Mouse (Mus musculus) thymus, adult 2 months (tissue): ENCODE results near the gene Sit1. TPM values are rescaled to one million over a fixed set of nuclear protein-coding genes. Genes with fewer than 3 reads are reported as not detected.

ENCODE experiments used
- DNase-seq: peaks from one replicate; pipeline ENCODE4 v3.0.0; 2021
- H3K27ac ChIP-seq: fragments of 200-500 bp; 2 replicates; pipeline ENCODE4 v1.5.1; 2012; ENCODE audit warnings: low read length, control low read depth; ENCODE audit not compliant: control insufficient read depth, insufficient read depth
- H3K27me3 ChIP-seq: fragments of 200-500 bp; 2 replicates; pipeline ENCODE4 v1.6.1; 2012; ENCODE audit warnings: mild to moderate bottlenecking, low read length, moderate library complexity, mixed read lengths; ENCODE audit not compliant: control insufficient read depth, insufficient read depth
- H3K36me3 ChIP-seq: fragments of 200-500 bp; 2 replicates; pipeline ENCODE4 v1.6.1; 2012; ENCODE audit warnings: mild to moderate bottlenecking, low read length, moderate library complexity; ENCODE audit not compliant: control insufficient read depth, insufficient read depth
- H3K4me1 ChIP-seq: fragments of 200-500 bp; replicated peaks from 2 replicates; pipeline ENCODE4 v1.6.1; 2012; ENCODE audit warnings: low read length; ENCODE audit not compliant: control insufficient read depth, insufficient read depth
- H3K4me3 ChIP-seq: fragments of 200-500 bp; 2 replicates; pipeline ENCODE4 v1.5.1; 2012; ENCODE audit warnings: mild to moderate bottlenecking, low read length, control low read depth, moderate library complexity; ENCODE audit not compliant: control insufficient read depth, insufficient read depth
- CTCF ChIP-seq: fragments of 200-500 bp; IDR thresholded peaks from 2 replicates; pipeline ENCODE4 v1.5.1; 2012; ENCODE audit warnings: mild to moderate bottlenecking, control low read depth, low read length, moderate library complexity, borderline replicate concordance; ENCODE audit not compliant: control insufficient read depth, poor library complexity, insufficient read depth; ENCODE audit errors: extremely low read depth
- POLR2A ChIP-seq: fragments of 200-500 bp; IDR thresholded peaks from 2 replicates; pipeline ENCODE4 v1.6.1; 2012; ENCODE audit warnings: mild to moderate bottlenecking, low read length, control low read depth, moderate library complexity; ENCODE audit not compliant: control insufficient read depth, poor library complexity, insufficient read depth; ENCODE audit errors: extremely low read depth
- WGBS: fragments of 180-500 bp; shearing (Covaris S2); methylation state at CpG from one replicate; pipeline ENCODE4 v1.1.7; 2018; 5-methylcytosine and 5-hydroxymethylcytosine counted together
- polyA plus RNA-seq: library from polyadenylated mRNA; depleted of rRNA; stranded (reverse); fragments of >200 nt; gene quantifications from 2 replicates; pipeline ENCODE4 v1.2.3, GENCODE M21; 2012

The Sit1 gene
- polyA plus RNA-seq, 1 experiment: 239 TPM

- Histone ChIP-seq H3K27ac (no peak overlapping the region), H3K36me3 (no peaks in the 10 kb centered on the region), H3K4me3 (no peak overlapping the region), H3K4me1 (peaks cover 24% of the 10 kb centered on the region), H3K27me3 (no peaks in the 10 kb centered on the region)
- WGBS: 91% methylated on average over 2 of the region's 2 CpGs
- TF ChIP-seq CTCF (no peak), POLR2A (no peak)
- no peak for DNase-seq
These were observed 19.5 kb upstream of the Sit1 start for GRCm38 (mm10) chr4:43503041-43503440.

DNA sequence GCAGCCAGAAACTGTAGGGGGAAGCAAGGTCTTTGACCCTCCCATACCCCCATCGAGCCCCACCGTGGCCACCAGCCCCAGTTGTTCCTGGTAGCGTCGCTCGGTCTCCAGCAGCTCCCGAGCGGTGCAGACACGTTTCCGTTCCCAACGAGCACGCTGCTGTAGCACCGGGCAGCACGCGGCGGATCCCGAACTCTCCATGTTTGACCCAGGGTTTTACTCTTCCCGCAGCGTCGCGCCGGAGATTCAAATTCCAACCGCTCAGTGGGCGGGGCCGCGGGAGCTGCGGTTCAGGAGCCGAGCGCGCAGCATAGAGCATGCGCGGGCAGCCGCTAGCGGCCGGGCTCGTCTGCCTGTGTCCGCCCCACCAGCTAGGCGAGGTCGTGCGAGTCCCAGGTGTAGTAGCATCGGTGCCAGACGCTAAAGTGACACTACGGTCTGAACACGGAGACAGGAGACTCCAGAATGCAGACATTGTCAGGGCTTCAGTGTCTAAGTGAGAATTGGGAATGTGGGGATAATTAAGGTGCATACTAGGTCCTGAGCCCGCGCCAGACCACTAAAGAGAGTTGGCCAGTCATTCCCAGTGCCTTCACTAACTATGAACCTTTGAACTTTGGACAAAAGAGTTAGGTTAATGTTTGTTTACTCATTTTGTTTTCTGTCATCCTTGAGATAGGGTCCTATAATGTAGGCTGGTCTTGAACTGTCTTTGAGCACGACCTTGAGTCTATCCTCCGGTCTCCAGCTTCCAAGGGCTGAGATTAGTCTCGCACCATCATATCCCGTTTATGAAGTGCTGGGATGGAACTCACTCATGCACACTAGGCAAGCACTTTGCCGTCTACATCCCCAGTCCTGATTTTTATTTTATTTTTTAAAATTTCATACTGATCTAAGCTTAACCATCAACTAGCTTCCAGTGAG lies 16.1 kb upstream of the Sit1 start, which contains the start of gene Arhgef39:
Gene Arhgef39, minus strand, starts transcription at position 289 of the 927 bp plus-strand sequence.
- TF ChIP-seq CTCF (no peak), POLR2A (0 out of 2 replicates have a peak, but pooled peaks have one; percentile 18)
- Histone ChIP-seq H3K4me3 (peak within 1 kb of the TSS; percentile 76), H3K36me3 (no peaks in the 10 kb centered on the region), H3K27me3 (no peaks in the 10 kb centered on the region), H3K4me1 (peaks cover 33% of the 10 kb centered on the region), H3K27ac (no peak within 1 kb of the TSS)
- DNase-seq: peak; percentile 80
- 8% methylated on average over 50 of the region's 50 CpGs for WGBS

- Histone ChIP-seq H3K27ac (no peak overlapping the region), H3K4me3 (peak overlapping the region; percentile 76)
These were observed 15.4 kb upstream of the Sit1 start for GRCm38 (mm10) chr4:43498983-43499382.

GRCm38 (mm10) chr4:43497946-43498345 lies 14.4 kb upstream of the Sit1 start:
- WGBS: 79% methylated on average over 4 of the region's 4 CpGs
- no peak overlapping the region for H3K27ac ChIP-seq

More at GRCm38 (mm10) chr4:43498983-43499382, 15.4 kb upstream of the Sit1 start:
- H3K36me3 ChIP-seq: no peaks in the 10 kb centered on the region
- H3K27me3 ChIP-seq: no peaks in the 10 kb centered on the region
- peaks cover 32% of the 10 kb centered on the region for H3K4me1 ChIP-seq
- DNase-seq: peak; percentile 74
- WGBS: 5% methylated on average over 8 of the region's 8 CpGs
- TF ChIP-seq CTCF (no peak), POLR2A (no peak)

DNA sequence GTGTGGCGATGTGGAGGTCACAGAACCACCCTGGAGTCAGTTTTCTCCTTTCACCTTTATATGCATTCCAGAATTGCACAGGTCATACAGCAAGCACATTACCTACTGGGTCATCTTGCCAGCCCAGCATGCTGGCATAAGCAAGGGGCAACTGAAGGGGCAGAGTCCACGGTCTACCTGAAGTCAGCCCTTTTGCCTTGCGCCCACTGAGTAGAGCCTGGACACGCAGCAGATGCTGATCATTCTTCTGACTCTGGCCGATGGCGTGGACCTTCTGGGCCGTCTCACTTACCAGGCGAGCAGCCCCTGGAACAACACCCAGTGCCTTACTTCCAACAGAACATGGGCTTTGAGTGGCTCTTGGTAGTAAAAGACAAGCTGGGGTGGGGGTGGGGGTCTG lies 13.9 kb upstream of the Sit1 start:
- no peak overlapping the region for H3K4me3 ChIP-seq
- WGBS: 97% methylated on average over 8 of the region's 8 CpGs
- DNase-seq: no peak
- no peaks in the 10 kb centered on the region for H3K36me3 ChIP-seq
- TF ChIP-seq CTCF: no peak
- no peak for TF ChIP-seq POLR2A
- H3K27ac ChIP-seq: no peak overlapping the region
- H3K27me3 ChIP-seq: no peaks in the 10 kb centered on the region
- H3K4me1 ChIP-seq: peaks cover 34% of the 10 kb centered on the region

More at GRCm38 (mm10) chr4:43497946-43498345, 14.4 kb upstream of the Sit1 start:
- Histone ChIP-seq H3K36me3 (no peaks in the 10 kb centered on the region), H3K27me3 (no peaks in the 10 kb centered on the region), H3K4me1 (peaks cover 34% of the 10 kb centered on the region), H3K4me3 (no peak overlapping the region)
- TF ChIP-seq CTCF (no peak), POLR2A (no peak)
- DNase-seq: no peak

- H3K27me3 ChIP-seq: no peaks in the 10 kb centered on the region
- no peak for DNase-seq
- H3K36me3 ChIP-seq: no peaks in the 10 kb centered on the region
- WGBS: 94% methylated on average over 6 of the region's 6 CpGs
- no peak for TF ChIP-seq POLR2A
- TF ChIP-seq CTCF: no peak
- H3K4me3 ChIP-seq: no peak overlapping the region
- H3K4me1 ChIP-seq: peaks cover 34% of the 10 kb centered on the region
- no peak overlapping the region for H3K27ac ChIP-seq
These were observed 13.1 kb upstream of the Sit1 start for GRCm38 (mm10) chr4:43496587-43496986.

DNA sequence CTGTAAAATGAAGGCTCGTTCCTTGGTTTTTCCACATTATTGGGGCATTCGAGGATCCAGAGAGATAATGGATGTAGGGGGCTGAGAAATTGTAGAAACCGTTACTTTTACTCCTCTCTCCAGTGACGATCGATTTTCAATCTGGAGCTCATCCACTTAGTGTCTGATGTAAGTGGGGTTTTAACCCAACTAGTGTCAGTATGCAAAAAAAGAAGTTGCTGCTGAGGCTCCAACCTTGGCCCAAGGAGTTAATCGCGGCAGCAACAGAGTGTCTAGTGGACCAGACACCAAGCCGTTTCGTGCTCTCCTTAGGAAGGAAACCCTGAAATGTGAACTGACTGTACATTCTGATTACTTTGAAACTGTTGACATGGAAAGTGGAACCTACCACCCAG lies 10.3 kb upstream of the Sit1 start:
- peak overlapping the region; percentile 95 for H3K4me3 ChIP-seq
- H3K27me3 ChIP-seq: no peaks in the 10 kb centered on the region
- H3K36me3 ChIP-seq: no peaks in the 10 kb centered on the region
- DNase-seq: no peak
- no peak for TF ChIP-seq CTCF
- 1% methylated on average over 9 of the region's 9 CpGs for whole genome bisulfite sequencing
- peak overlapping the region; percentile 91 for H3K27ac ChIP-seq
- H3K4me1 ChIP-seq: peaks cover 27% of the 10 kb centered on the region
